Mouse (Mus musculus): ENCODE data around the gene Gm29797.

The Gm29797 gene

DNA sequence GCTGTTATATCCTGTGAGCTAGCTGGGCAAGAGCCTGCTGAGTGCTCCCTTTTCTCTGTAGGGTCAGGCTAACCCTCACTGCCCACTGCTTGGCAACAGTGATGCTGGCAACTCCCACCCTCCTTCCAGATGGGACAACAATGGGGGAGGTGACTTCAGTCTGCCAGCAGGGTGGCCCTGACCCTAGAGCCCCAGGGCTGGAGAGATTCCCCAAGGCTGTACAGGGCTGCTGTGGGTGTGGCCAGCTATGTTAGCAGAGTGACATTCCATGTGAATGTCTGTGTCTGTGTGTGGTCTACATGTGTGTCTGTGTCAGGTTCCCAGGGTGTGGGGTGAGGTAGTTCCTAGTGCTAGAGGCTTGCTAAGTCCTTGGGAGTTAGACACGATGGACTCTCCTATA lies 16.7 kb downstream of the Gm29797 start:
- in situ Hi-C loops (cut with MseI, MboI), result no loop called here

DNA sequence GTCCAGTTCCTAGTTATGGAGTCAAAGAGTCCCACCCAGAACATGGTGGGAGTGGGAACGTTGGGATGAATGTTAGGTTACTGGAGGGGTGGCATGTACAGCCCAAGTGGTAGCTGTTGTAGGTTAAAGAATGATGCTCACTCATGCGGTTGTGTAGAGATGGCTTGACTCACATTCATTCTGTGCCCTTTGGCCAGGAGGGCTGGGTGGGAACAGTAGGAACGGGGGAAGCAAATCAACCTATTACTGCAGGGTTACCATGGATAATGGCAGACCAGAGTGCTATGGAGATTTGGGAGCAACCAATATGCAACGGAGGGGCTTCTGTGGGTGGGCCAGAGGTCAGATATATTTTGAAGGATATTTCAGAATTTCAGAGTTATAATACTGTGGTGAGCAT lies 18.1 kb downstream of the Gm29797 start:
- in situ Hi-C loops (cut with MseI, MboI), result no loop called here

DNA sequence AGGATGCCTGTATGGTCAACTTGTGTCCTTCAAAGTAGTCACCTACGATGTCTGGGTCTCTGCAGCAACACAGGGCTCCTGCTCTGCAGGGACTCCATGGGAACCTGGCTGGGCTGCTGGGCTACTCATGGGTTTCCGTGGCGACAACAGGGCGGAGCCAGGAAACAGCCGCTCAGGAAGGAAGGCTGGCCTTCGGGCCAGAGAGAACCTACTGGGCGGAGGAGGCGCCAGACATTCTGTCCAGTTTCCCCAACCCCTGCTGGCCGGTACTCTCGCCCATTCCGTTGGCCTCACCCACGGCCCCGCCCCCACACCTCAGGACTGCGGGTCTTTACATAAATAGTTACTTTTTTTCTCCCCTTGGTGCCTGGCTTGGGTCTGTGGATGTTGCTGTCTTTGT lies 18.6 kb downstream of the Gm29797 start:
- in situ Hi-C loops (cut with MseI, MboI), result no loop called here

DNA sequence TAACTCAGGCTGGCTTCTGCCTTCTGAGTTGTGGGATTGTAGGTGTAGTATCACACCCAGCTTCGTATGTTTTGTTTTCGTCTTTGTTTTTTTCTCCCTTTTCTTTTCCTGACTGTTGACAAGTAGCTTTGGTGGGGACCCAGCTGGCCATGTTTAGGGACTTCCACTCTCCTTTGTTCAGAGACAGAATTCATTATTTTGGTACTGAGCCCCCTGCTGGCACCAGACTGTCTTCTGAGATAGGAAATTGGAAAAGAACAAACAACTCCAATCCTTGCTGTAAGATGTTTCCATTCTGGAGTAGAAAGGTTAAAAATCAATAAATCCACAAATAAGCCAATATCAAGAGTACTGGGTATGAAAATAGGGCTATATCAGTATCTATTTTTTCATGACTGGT lies 19.6 kb downstream of the Gm29797 start:
- in situ Hi-C loops (cut with MseI, MboI), result no loop called here

DNA sequence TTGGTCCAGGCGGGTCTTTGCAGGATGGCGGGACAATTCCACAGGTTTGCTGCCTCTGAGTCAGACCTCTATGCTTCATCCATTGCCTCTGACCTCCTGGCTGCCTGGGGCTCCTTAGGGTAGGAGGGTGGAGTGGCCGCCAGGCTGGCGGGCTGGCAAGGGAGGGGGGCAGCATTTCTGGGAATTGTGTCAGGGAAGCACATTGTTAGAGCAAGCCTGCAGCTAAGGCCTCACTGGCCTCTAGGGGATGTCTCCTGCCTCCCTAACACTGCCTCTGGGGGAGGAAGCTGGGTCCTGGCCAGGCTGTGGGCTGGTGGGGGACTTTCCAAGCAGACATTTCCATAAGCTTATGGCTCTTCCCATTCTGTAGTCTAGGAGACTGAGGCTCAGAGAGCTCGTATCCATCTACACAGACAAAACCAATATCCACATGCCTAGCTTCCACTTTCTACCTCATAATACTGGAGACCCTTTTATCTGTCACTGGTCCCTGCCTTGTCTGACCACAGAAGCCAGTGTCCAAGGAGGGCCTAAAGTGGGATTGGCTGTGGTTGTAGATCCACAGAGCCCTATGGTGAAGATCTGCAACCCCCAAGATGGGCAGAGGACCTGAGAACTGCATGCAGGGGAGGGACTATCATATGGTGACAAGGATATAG lies 20.4 kb downstream of the Gm29797 start:
- in situ Hi-C loops (cut with MseI, MboI), result no loop called here

DNA sequence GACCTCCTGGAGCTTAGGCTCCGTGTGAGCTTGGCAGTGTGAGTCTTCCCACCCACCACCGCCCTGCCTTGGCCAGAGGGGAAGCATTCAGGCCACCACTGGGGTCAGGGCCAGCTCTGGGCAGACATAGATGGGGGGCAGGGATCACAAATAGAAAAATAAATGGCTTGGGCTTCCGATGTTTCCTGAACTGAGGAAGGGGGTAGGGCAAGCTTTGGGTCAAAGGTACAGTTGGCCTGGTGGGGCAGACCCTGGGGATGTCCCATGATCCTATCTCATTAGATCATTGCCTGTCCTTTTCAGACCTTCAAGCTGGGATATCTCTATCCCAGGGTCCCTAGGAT lies 20.9 kb downstream of the Gm29797 start:
- in situ Hi-C loops (cut with MseI, MboI), result no loop called here

DNA sequence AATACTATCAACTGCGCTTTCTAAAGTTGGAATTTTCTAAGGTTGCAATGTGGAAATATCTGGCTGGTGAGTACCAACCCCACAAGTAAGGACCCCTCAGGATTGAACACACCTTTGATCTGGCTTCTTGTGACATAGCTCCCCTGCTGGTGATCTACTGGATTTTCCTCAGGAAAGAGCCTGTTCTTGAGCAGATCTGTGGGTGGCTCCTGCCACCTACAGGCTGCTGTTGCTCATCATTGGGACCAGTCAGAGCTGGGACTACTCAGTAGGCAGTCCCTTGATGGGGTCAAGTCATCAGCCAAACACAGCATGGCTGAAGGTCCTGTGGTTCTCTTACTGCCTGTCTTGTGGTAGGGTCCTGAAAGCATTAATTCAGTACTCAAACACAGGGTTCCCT lies 21.9 kb downstream of the Gm29797 start:
- in situ Hi-C loops (cut with MseI, MboI), result no loop called here

DNA sequence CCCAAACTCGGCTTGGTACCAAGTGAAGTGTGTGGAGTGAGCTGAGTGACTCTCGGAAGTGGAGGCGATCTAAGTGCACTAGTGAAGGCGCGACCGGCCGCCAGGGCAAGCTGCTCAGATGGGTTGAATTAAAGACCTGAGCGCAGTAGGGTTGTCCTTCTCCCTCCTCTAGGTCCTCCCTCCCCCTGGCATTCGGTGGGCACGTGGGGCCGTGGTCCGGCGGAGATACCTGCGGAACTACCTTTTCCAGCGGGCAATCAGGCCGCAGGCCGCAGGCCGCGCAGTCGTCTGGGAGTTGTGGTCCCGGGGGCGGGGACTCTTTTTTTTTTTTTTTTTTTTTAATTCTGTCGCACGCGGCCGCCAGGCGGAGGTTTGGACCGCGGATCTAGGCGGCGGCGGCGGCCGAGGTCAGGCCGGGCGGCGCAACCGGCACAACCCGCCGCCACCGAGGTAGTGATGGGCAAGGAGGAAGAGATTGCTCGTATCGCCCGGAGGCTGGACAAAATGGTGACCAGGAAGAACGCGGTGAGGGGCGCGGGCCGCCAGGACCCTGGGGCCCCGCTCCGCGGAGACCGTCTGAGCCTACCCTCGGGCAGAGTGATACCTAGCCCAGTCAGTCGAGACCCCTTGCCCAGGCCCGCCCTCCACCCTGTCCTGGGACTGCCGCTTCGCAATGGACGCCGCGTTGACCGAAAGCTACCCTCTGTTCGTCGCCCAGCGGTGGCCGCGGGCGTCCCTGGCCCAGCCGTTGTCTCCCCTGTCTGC lies 23.3 kb downstream of the Gm29797 start, which contains the start of gene Tcea2:
TSS of gene Tcea2 (plus strand) at position 360 of the 765 bp plus-strand sequence.
- in situ Hi-C loops (cut with MseI, MboI), result no loop called here

DNA sequence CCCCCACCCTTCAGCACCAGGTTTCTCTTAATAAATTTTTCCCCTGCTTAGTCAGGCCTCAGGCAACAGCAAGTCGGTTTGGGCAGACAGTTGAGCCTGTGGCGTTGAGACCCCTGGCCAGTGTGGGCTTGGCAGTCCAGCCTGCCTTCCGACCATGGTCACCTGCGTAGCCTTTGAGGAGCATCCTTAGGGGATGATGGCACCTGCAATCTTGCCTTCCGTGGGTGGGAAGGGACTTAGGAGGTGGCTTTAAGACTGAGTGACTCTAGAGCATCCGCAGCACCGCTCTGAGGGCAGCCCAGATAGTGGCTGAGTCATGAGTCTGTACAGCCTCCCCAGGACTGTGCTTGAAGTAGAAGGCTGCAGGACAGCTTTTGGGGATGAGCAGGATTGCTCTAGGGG lies 23.9 kb downstream of the Gm29797 start:
- in situ Hi-C loops (cut with MseI, MboI), result no loop called here

DNA sequence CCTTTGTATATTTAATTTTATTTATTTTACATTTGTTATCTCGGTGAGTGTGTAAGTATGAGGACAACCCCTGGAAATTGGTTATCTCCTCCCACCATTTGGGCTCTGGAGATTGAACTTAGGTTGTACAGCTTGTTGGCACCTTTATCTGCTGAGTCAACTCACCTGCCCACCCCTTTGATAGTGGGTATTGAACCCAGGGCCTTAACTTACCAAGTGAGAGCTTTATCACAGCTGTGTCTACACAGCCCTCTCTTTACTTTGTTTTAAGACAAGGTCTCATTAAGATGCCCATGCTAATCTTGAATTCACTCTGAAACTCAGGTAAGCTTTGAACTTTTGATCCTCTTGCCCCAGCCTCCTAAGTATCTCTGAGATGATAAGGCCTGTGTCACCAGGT lies 25.1 kb downstream of the Gm29797 start:
- in situ Hi-C loops (cut with MseI, MboI), result no loop called here

DNA sequence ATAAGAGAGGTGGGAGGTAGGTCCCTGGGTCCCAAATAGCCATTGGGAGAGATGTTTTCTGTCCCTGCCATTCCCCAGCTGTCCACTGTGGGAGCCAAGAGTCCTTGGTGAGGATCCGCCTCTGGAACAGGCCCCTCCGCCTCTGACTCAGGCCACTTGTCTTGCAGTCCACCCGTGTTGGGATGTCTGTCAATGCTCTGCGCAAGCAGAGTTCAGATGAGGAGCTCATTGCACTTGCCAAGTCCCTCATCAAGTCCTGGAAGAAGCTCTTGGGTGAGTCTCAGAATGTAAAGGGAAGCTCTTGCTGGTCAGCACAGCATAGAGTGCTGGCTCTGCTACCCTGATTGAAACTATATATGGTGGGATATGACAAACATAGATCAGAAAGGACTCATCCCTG lies 26.5 kb downstream of the Gm29797 start:
- in situ Hi-C loops (cut with MseI, MboI), result no loop called here

DNA sequence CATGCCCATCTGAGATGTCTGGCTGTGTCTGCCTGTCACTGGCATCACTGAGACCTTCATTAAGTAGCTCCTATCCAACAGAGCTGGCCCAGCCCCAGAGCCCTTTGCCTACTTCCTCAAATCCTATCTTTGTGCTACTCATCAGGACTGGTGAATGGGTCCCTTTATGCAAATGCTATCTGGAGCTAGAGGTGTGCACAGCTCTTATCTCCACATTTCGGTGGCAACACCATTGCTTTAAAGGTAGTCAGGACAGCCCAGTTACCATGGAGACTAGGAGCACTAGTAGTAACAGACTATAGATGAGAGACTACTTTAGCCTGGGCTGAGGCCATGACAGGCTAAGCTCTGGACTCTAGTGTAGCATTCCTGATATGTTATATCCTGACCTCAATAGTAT lies 27.9 kb downstream of the Gm29797 start:
- in situ Hi-C loops (cut with MseI, MboI), result no loop called here

DNA sequence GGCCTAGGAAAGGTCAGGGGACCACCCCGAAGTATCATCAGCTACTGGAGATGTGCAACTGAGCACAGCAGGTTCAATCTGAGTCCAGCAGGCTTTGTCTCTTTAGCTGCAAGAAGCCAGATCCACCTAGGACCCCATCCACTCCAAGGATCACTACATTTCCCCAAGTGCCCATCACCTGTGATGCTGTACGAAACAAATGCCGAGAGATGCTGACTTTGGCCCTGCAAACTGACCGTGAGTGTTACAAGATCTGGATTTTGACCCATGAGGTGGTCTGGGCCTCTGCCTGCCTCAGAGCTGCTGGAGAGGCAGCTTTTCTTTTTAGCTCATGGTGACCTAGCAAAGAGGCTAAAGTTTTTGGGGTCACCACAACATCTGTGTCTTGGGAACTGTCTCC lies 28.9 kb downstream of the Gm29797 start:
- in situ Hi-C loops (cut with MseI, MboI), result no loop called here

DNA sequence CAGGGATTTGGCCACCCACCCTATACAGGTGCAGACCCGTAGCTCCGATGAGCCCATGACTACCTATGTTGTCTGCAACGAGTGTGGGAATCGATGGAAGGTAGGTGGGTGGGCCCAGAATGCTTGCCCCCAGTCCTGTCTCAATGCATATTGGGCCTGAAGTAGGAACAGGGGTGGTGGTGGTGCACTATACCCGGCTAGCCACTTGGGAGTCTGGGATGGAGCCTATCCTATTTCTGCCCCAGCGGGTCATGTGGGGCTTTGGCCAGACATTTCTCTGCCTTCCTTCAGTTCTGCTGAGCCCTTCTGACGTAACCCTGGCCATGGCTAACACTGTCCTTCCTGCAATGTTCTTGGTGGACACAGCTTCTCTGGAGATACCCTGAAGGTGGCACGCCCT lies 30.8 kb downstream of the Gm29797 start:
- in situ Hi-C loops (cut with MseI, MboI), result no loop called here

DNA sequence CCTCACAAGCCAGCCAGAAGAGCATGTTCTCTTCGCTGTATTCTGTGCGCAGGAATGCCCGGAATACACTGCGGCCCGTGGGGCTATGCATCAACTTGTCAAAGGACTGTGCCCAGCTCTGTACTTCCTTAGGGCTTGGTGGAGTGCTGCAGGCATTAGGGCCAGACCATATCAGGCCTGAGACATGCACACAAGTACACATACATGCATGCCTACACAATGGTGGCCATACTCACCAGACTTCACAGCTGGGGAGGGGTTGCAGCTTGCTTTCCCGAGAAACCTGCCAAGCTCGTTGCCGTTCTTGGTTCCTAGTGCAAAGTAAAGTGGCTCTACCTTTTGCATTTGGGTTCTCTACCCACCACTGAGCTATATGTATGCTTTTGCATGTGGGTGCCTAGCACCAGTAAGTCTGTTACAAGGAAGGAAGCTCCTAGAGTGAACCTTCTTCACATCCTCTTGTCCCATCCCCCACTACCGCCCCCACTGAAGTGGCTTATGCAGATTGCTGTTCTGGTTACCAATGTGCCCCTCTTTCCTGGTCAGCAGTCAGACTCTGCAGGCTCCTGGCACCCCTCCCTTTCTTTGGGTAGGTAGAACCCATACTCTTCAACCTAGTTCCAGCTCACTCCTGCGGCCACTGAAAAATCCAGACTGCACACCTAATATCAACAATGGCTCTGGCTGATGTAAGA lies 32.8 kb downstream of the Gm29797 start:
- in situ Hi-C loops (cut with MseI, MboI), result no loop called here

DNA sequence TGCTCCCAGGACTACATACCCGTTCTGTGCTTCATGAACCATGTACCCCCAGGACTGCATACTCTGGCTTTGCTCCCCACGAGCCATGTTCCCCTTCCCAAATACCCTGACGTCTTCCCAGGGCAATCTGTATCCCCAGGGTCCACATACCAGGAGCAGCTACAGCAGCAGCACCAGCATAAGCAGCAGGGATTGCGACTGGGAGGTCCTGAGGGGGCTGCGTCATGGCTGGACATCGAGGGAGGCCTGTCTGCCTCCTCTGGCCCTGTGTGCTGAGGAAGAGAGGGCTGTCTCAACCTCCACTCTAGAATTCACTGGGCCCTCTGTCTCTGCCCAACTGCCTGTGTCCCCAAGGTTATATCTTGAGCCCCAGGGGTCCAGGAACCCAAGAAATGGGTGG lies 34.2 kb downstream of the Gm29797 start:
- in situ Hi-C loops (cut with MseI, MboI), result no loop called here

DNA sequence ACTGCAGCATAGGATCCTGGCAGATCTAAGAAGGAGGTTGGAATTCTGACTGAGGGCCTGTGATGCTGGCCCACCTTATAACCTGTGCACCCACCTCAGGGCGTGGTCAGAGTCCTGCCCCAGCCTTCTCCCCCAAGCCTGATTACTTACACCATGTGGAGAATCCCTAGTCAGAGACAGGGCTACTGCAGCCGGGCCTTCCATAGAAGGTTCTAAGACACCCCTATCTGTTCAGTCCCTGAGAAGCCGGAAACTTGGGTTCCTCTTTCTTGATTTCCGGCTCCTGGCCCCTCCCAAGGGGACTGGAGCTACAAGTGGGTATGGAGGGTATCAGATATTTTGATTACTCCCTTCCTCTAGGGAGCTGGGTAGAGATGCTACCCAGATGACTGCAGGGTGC lies 34.7 kb downstream of the Gm29797 start:
- in situ Hi-C loops (cut with MseI, MboI), result no loop called here

DNA sequence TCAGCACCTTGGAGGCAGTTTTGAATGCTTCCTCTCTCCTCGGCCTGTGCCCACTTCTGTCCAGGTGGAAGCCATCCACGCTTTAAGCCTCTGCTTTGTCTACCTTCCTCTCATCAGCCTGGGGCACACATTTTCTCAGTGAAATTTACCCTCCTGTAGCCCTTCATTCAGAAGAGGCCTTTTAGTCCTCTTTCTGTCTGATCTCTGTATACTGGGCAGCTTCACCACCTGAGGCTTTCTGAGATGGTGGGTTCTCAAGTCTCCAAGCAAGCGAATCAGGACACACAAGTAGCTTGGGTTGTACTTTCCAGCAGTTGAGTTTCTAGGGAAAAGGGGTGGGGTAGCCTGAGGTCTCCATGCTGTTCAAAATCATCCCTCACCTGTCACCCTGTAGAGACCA lies 35.5 kb downstream of the Gm29797 start:
- in situ Hi-C loops (cut with MseI, MboI), result no loop called here

DNA sequence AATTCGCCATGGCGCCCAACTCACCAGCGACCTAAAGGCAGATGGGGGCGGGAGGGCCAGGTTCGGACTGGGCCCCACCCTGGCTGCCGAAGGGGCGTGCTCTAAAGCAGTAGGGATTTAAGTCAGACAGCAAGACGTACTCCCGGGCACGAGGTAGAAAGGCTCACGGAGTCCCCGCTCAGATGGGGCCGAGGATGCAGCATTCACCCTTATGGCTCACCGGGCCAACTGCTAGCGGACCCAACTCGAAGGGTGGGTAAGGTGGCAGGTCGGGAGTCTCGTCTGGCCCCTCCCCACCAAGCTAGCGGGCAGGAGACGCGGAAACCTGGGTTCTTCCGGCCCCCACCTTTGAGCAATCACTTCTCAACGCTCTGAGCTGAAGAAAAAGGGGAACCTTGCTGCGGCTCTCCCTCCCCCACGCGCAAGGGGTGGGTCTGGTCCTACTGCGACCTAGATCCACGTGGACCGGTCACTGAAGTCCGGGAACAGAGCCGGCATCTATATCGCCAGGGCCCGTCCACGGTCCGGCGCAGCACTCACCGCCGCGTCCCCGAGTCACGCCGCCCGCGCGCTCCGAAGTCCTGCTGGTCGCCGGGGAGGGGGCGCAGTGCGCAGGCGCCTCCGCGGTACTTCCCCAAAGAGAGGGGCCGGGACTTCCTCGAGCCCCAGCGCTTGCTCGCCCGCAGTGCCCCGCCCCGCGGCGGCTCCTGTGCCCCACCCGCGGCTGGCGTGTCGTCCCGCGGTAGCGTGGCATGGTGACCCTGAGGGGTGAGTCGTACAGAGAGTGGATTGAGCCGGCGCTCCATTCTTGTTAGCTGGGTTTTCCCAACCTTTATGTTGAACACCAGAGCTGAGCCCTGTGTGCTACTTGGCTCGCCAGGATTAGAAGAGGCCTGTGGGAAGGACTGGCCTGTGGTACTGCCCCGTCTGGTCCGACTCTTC lies 36.8 kb downstream of the Gm29797 start, which contains the start of gene Rgs19:
TSS of gene Rgs19 (minus strand) at position 639 of the 942 bp plus-strand sequence.
- in situ Hi-C loops (cut with MseI, MboI), result no loop called here

DNA sequence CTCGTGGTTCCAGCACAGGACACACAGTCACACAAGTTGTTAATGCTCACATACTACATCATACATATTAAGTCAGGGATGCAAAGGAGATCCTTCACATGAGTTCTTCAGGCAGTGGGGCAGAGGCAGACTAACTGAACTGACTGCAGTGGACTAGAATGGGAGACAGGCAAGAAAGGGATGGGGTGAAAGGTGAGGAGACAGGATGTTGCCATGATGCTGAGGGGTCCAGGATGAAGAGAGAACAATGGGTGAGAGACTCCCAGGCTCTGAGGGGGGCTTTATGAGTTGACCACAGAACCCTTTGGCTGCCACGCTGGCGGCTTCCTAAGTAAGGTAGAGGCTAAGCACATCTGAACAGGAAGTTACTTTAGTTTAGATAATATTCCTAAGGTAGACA lies 37.7 kb downstream of the Gm29797 start:
- in situ Hi-C loops (cut with MseI, MboI), result no loop called here

DNA sequence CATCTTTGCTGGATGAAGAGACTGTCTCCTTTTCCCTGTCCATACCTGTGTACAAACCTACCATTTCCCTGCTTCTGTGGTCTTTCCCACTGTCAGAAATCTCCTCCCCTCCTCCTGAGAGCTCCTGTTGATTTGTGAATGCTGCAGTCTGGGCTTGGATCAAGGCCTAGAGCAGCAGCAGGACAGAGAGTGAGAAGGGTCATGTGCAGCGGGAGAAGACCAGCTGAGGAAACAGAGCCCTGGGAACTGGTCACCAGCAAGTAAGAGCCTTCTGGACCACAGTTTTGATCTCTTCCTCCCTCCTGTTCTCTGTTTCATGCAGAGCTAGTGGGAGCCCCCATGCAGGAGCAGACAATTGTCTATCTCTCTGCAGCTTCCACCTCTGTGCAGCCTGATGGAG lies 38.9 kb downstream of the Gm29797 start:
- in situ Hi-C loops (cut with MseI, MboI), result no loop called here

All from mouse trophoblast stem cell (cell line).